Mouse (Mus musculus): ENCODE results near the gene Ece1.

Gene Ece1

DNA sequence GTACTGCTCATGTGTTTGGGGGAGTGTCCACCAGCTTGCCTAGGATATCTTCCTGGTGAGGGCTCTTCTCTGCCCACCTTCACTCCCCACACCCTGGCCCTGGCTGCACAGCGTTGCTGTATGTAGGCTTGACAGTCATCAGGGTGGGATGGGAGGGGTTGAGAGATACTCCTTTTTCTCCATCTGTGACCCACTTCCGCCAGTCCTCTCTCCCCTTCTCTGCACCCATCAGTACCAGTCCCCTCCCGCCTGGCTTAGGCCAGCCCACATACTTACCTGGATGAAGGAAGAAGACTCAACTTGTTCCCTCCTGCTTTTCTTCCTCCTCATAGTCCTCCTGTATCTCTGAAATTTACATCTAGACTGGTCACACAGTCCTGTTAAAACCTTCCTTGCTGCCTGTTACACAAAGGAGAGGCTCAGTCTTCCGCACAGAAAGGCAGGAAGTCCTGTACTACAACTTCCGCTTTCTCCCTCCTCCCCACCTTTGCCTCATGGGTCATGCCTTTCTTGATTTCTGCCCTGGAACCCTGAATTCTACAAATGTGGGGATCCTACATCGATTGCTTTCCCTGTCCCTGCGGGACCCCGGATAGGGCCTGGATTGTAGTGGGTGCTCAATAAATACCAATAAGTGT lies 21.6 kb downstream of the Ece1 start:
- no peak for DNase-seq

DNA sequence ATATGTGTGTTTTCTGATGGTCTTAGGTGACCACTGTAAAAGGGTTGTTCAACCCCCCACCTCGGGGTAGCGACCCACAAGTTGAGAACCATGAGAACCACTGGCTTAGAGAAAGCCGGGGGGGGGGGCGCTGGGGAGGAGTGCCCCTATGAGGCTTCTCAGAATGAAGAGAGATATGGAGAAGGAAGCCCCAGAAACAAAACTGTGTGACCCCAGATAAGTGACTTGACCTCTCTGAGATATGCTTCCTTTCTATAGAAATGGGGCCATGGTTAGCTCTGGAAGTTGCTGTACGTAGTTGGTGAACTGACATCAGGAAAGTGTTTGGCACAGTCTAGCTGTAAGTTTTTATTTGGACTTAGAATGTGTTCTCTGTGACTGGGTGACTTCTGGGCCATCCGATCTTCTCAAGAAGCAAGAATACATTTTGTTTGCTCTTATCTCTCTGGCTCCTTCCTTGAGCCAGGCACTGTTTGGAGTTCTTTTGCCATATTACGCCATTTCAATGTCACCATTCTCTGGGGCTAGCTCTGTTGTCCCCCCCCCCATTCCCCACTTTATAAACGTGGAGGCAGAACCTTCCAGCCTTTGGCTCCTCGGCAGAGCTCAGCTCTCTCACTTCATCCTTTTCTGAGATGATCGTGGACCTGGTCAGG lies 25.4 kb downstream of the Ece1 start:
- no peak for DNase-seq

DNA sequence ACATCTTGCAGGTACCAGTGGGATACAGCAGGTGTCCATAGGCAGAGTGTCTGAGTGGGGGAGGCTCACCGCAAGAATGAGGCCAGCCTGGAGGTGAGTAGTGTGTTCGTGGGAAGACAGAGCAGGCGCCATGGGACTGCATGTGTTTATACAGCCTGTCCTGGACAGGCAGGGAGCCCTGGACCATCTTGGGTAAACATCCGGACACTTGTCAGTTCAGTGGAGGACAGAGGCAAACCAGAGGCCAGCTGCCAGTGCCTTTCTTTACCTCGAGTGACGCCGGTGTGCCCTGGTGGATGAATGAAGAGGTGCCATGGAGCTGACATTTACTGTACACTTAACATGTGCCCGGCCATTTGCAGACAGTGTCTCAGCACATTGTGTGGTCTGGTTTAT lies 26.0 kb downstream of the Ece1 start:
- no peak for DNase-seq

DNA sequence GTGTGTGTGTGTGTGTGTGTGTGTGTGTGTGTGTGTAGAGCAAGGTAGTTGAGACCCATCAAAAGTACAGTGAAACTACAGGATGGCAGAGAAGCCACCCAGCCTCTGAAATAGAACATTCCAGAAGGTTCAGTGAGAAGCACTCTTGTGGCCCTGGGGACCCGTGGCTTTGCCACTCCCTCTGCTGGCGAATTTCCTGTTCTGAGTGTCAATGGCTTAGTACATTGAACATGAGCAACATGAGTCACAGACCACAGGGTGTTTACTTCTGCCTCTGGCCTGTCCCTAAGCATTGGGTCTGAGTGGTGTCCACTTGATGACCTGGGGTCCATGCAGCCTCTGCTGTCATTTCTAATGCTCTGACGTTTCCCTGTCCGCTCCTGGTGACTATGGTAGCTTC lies 28.6 kb downstream of the Ece1 start:
- peak; percentile 51 to 65 for DNase-seq

DNA sequence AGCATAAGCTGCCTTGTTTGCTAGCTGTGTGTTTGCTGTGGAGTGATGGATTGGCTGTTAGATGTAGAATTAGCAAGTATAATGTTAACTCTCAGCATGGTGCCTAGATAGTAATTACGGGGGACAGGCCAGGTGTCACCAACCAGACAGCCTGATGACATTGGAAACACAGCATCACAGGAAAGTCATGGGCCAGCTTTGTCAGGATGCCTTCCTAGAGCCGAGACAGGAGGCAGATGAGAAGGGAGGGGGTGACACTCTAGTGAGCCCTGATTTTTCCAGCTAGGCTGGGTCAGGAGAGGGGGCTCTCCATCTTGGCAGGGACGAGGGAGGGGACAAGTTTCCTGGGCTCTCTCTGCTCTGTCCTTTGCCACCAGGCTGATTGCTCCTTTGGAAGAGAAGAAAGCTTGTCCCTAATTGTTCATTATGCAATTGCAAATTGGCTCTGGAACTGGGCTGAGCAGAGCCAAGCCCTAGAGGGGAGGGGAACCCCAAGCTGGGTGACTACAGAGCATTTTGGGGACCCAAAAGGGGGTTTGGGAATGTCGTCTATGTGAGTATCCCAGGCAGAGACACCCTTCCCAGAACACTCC lies 29.6 kb downstream of the Ece1 start:
- DNase-seq, result no peak

DNA sequence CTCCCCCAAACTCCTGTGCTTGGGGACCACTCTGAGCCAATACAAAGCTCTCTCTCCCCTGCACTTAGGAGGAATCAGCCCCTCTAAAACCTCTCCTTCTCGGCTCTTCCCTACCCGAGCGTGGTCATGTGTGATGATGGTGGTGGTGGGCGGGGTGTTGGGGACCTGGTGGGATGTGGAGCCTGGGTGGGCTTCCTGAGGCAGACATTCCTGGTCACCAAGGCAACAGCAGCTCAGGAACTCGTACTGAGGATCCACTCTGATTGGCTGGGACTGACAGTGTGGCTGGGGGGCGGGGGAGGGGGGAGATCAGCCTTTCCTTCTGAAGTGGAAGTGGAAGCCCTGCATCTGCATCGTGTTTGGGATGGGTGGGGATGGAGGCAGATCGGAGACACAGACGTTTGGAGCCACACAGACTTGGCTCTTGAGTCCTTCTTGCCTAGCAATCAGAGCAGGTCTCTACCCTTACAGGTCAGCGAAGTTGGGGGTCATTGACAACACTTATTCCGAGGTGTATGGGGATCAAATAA lies 30.7 kb downstream of the Ece1 start:
- no peak for DNase-seq

DNA sequence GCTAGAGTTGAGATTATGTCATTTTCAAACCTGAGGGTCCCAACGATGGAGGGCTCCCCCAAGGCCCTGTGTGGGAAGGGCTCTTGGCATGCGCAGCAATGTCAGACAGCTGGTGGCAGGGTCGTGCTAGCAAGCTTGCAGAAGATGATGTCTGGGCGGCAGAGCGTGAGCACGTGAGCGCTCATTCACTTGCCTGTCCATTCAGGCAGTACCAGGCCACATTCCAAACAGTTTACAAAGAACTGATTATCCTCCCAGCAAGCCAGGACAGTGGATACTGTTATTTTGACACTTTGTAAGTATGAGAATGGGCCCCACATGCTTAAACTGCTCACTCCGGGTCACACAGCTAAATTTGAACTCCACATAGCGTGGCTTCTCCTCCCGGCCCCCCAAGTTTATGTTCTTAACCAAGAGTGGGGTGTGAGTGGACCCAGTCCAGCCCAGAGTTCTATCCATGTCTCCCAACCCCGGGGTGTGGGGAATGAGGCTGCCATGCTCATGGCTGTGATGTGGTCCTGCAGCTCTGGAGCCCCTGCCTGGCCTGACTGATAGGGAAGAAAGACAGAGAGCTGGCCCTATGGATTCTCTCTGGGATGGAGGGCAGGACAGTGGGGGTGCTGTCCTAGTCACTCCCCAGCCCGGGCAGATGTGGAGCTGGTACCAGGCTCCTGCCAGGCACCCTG lies 34.7 kb downstream of the Ece1 start:
- peak in 1 of 2 experiments; percentile 59 for DNase-seq

DNA sequence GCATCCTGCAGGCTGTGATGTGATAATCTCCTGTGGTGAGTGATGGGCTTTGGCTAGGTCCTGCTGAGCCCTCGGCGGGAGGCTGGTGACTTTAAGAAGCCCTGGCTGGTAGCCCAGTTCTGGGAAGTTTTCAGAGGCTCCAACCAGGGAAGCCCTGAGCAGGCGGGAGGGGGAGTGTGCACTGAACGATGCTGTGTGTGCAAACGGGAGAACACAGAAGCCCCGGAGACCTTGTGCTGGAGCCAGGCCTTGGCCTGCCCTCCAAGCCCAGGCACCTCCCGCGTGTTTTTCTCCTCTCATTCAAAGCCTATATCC lies 35.2 kb downstream of the Ece1 start:
- DNase-seq, result peak; percentile 78 to 85

DNA sequence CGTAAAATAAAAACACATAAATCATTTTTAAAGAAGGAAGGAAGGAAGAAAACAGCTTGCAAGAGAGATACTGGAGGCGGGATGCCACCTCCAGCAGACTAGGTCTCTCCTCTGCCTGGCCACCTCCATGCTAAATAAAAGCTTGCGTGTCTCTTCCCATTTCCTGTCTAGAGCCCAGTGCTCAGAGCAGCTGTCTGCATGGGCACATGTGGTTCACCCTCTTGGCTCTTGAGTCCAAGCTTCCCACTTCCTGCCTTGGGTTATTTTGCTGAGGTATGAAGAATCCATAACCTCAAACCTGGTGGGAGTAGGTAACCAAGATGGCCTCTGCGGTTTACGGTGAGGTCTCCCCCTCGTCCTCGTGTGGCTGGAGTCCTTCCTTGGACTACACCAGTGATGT lies 36.5 kb downstream of the Ece1 start:
- DNase-seq, result no peak

DNA sequence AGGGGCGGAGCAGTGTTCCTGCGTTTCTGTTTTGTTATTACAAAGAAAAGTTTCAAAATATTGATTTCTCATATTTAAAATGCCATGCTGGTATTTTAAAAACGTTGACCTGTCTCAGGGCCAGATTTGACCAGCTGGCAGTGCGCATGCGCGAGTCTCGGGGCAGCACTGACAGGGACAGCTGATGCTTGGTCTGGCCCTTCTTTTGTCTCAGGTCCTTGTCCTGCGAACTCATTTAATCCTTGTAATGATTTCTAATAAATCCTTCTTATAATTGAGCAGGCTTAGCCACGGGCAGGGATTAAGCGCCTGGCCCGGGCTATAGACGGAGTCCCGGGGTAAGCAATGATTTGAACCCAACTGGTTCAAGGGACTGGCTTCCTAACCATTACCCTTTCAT lies 40.2 kb downstream of the Ece1 start:
- no peak for DNase-seq

DNA sequence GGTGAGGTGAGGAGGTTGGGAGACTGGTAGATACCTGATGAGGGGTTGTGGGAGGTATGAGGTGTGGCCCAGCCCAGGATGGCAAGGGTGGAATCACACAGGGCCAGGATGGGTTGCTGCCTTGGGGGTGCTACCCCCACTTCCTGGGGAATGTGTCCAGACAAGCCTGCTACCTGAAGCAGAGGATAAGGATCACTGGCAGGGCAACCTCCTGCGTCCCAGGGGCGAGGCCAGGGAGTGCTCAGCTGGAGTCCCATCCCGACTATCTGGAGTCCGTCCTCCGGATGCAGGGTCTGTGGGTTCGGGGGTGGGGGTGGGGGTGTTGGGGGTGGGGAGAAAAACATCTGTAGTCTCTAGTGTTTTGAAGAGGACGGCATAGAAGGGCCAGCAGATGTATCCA lies 40.8 kb downstream of the Ece1 start:
- no peak for DNase-seq

DNA sequence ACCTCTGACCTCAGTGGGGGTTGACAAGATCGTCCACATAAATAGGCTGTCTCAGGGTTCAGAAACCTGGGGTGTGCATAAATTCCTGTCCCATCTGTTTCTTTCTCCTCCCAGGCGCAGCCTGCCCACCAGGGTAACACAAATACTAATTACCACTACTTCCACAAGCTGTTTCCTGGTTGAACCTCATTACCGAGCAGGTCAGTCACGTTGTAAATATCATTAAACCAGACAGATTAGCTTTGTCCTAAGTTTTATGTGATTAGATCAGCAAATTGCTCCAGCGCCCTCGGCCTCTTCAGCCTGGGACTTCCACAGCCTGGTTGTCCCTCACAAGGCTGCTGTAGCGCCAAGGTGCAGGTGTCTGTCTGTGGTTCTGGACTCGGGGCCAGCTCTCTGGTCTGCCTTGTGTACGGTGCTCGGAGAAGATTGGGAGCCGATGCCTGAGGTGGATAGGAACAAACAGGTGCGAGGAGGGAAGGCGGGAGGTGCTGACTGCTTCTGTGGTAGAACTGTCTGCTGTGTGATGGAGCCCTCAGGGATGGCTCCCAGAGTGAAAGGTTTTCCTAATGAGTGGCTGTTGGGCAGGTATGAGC lies 43.0 kb downstream of the Ece1 start:
- DNase-seq, result no peak

DNA sequence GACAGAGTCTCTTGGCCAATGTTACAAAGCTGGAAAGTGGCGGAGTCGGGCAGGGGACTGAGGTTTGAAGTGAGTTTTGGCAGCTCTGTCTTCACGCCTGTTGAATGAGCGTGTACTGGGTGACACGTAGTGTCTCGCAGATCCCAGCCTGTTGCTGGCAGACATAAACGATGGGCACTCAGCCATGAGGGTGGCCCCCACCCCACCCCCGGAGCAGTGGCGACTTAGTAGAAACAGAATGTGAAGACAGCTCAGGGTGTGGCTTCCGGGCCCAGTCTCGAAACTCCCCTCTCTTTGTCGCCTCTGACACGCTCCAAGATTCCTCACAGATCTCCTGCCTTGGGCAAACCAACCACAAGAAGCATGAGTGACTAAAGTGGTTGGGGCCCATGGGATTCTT lies 45.9 kb downstream of the Ece1 start:
- DNase-seq, result peak in 1 of 2 experiments; percentile 37

DNA sequence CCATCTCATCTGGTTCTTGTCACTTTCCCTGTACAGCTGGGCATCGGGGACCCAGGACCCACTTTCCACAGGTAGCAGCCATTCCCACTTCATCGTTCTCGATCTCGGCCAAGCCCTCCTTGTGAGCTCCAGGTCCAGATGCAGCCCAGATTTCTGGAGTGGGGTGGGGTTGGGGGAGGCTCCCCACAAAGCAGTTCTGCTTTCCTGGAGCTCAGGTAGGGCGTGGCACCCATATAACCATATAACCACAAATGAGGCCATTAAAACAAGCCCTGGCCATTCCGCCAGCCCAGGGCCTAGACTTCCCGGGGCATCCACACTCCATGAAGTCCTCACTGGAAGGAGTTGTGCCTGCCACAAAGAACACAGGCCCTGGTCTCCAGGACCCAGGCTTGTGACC lies 46.5 kb downstream of the Ece1 start:
- no peak for DNase-seq

DNA sequence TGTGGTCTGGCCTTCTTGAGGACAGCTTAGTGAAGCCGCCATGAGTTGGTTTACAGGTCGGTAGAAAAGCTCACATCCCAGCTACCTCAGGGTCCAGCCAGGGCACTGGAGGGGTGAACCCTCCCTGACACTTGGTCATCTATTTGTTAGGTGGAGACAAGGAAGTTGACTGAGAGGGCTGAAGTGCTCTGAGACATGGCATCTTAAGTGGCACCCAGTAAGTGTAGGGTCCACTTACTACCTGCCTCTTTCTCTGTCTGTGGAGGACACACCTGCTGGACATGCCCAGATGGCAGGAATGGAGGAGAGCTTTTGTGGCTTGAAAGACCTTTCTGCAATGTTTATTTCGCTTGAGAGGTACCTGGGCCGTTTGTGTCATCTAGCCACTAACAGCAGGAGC lies 46.9 kb downstream of the Ece1 start:
- no peak for DNase-seq

DNA sequence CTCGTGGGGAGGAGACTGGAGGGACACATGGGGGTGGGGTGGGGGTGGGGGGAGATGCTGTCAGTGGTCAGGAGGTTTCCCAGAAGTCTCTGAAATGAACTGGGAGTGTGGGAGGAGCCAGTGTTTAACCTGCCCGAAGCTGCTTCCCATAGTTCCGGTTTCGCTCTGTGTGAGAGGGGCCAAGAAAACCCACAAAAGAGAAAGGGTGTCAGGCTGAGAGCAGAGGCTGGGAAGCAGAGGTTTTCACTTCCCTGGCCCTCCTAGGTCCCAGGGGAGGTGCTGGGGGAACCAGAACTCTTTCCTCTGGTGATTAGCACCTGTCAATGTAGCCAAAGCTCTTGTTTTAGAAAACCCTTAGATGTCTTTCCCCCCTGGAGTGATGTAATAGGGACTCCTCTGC lies 47.4 kb downstream of the Ece1 start:
- DNase-seq, result no peak

DNA sequence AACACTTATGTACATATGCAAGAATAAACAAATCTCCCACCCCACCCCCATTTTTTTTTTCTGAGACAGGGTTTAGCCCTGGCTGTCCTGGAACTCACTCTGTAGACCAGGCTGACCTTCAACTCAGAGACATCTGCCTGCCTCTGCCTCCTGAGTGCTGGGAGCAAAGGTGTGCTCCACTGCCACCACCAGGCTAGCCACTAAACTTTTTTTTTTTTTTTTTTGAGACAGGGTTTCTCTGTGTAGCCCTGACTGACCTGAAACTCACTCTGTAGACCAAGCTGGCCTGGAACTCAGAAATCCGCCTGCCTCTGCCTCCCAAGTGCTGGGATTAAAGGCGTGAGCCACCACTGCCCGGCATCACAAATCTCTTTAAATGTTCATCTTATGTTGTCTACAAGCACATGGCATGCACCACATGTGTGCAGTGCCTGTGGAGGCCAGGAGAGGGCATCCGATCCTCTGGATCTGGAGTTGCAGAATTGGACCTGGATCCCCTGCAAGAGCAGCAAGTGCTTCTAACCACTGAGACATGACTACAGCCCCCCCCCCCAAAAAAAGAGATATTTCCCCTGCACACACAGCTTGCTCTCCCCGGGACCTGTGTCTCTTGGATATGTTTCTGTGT lies 48.5 kb downstream of the Ece1 start:
- DNase-seq, result peak; percentile 69 to 75

DNA sequence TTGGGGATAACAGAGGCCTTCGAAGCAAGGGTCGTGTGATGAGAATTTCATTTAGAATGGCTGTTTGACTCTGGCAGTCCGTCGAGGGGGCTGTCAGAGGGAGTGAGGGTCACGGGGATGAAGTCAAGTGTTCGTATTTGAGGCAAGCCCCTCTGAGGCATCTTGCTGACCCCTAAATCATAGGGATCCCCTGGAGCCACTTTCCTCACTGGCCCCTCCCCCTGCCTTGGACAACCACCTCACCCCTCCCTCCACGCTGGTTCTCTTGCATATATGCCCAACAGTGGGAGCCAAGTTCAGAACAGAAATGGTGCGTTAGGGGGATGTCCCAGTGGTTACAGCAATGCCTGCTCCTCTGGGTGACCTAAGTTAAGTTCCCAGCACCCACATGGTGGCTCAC lies 49.6 kb downstream of the Ece1 start:
- no peak for DNase-seq

DNA sequence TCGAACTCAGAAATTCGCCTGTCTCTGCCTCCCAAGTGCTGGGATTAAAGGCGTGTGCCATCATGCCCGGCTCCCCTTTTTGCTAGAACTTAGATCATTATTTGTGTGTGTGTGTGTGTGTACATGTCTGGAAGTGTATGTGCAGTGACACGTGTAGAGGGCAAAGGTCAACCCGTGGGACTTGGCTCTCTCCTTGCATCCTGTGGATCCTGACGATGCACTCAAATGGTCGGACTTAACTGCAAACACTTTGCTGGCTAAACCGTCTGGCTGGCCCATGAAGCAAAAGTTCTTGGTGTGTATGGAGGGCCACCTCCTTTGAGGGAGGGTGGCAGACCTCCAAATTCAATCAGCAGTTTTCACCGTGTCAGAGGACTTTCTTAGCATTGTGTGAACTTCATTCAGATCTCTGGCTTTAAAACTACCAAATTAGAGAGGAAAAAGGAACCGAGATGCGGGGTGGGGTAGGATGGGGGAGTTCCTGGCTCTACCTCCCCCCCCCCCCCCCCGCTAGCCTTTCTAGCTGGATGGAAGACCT lies 50.8 kb downstream of the Ece1 start:
- peak in 1 of 2 experiments; percentile 55 for DNase-seq

DNA sequence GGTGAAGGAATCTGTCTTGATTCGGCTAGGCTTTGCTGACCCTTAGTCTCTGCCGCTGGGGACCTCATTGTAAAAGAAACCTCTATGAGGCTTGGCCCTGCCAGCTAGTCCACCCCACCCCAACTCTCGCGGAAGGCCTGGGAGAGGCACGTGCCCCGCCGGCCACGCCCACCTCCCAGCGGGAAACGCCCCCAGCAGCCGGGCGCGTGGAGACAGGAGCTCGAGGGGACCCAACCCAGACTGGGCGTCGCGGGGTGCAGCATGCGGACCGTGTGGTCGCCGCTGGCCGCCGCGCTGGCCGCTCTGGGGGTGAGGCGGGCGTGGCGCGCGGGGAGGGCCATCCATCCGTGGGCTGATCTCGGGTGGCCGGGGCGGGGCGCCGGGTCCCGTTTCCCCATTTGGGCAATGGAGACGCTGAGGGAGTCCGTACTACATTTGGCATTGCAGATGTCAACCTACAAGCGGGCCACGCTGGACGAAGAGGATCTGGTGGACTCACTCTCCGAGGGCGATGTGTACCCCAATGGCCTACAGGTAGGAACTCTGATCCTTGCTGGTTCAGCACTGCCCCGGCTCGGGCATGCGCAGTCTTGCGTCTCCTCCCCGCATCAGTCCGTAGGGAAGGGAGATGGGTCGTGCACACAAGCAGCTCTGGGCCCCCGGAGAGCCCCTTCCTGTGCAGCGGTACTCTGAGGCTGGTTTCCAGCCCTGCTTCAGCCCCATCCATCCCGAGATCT lies 51.5 kb downstream of the Ece1 start:
- DNase-seq, result peak; percentile 88 to 92

DNA sequence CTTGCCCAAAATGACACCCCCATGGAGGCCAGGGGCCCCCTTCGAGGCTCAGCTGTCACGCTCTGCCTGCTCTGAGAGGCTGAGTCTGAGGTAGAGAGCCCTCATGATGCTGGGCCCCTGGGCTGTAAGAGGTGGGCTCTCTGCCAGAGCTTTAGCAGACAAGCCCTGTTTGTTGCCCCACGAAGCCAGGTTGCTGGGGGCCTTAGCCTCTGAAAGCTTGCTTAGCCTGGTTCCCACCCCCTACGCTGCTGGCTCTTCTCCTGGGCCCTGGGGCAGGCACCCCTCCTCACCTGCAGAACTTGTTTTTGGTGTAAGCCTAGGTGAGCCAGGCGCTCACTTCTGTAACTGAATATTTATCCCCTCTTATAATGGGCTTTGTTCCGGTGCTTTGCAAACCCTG lies 55.6 kb downstream of the Ece1 start:
- DNase-seq, result peak in 1 of 2 experiments; percentile 31

DNA sequence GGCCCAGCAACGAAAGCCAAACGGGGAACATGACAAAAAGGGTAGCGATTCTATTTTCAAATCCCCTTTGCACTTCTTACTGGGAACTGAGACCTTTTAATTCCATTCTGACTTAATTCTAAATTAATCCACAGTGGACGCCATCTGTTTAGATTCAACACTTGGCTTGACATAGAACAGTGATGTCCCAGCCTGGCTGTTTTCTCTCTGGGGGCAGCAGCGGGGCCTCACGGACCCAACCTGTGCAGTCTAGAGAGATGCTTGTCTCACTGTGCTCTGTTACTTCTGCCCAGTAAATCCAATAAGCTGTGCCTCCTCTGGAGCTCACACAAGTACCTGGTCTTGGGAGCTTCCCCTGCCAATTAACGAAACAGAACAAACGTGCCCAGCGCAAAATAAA lies 56.5 kb downstream of the Ece1 start:
- no peak for DNase-seq
